Mouse (Mus musculus): Measurements from ENCODE around the gene Mgat3. TPM values are rescaled to one million over a fixed set of nuclear protein-coding genes. Genes with fewer than 3 reads are reported as not detected.
A peak's percentile ranks its signal among the peaks of the same experiment; 100 is the strongest.

The Mgat3 gene
- total RNA-seq, 4 experiments from 2014 or later, result 2.9 to 6.2 (median 4.5) TPM

DNA sequence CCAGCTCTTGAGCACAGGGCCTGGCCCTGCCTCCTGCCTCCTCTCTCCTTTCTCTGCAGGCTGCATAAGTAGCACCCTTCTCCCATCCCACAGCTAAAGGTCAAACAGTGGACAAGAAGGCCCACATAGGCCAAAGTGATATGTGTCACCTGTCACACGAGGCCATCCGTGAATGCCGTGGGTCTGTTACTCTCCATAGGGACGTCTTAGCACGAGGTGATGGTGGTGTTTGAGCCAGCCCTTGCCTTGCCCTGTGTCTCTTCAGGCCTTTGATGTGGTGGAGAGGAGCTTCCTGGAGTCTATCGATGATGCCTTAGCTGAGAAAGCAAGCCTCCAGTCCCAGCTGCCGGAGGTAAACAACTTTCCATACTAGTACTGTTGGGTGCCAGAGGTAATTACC, 24.0 kb upstream of the Mgat3 start:
- no peak for DNase-seq (ENCODE audit: low spot score)

GRCm38 (mm10) chr15:80152663-80153062, 20.9 kb upstream of the Mgat3 start:
- no peak for DNase-seq (ENCODE audit: low spot score)

DNA sequence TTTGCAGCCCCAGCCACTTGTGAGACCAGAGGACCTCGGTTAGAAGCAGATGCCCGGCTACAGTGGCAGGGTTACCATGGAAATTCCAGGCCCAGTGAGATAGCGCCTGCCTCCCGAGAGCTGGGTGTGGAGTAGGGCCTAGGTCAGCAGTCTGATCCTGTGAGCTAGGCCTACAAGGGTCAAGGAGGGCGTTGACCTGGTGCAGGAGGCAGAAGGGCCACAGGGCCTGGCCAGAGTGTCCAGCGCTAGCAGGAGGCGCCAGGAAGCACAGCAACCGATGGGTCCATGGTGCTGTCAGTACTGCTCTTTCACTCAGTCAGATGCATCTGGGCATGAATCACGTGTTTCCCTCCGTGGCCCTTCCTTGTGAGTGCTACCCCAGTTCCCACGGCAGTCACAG, 19.8 kb upstream of the Mgat3 start:
- DNase-seq (ENCODE audit: low spot score), result no peak

DNA sequence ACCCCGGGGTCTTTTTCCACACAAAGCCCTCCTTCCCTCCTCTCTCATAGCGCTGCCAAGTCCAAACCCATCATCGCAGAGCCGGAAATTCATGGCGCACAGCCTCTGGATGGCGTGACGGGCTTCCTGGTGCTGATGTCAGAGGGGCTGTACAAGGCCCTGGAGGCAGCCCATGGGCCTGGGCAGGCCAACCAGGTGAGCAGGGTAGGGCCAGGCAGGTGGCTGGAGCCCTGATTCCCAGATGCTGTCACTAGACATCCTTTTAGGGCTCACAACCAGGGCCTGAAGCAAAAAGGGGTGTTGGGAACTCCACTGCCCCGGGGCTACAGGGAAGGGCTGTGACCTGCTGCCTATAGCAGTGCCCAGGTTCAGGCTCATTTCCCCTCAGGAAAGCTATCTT, 17.8 kb upstream of the Mgat3 start:
- DNase-seq (ENCODE audit: low spot score), result no peak

- DNase-seq (ENCODE audit: low spot score), result no peak
These were observed 16.2 kb upstream of the Mgat3 start for GRCm38 (mm10) chr15:80157197-80157943.

- DNase-seq (ENCODE audit: low spot score), result no peak
These were observed 15.4 kb upstream of the Mgat3 start for GRCm38 (mm10) chr15:80158001-80158706.

DNA sequence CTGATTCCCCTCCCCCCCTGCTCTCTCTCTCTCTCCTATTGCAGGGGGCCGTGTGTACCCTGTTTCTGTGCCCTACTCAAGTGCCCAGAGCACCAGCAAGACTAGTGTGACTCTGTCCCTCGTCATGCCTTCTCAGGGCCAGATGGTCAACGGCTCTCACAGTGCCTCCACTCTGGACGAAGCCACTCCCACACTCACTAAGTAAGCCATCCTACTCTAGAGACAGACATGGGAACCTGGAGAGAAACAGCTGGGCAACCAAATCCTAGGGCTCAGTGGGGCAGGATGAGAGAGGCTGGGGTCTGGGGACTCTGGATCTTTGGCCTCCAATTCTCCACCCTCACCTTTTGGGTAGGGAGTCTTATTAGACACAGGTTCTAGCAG, 14.8 kb upstream of the Mgat3 start:
- no peak for DNase-seq (ENCODE audit: low spot score)

DNA sequence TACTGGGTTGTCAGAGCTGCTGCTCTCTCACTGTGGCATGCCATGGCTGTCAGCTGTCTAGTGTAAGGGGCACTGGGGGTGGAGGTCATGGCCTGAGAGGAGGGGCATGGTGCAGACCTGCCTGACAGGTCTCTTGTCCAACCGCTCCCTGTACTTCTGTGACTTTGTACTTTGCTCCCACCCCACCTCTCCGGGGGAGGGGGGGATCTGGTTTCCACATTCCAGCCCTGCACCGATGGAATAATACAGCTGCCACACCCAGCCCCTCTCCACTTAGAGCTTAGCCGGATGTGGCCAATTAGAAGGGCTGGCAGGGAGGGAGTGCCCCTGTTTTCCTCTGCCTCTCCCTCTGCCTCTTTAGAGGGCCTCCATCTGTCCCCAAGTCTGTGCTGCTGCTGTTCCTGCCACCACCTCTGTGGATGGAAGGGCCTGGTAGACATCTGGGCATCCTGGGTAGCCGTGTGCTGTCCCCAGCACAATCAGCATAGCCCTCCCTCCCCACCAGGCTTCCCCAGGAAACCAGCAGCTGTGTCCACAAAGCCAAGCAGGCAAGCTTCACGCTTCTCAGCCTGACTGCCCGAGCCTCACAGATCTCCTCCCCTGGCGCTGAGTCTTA, 14.1 kb upstream of the Mgat3 start:
- no peak for DNase-seq (ENCODE audit: low spot score)

GRCm38 (mm10) chr15:80160223-80160622, 13.3 kb upstream of the Mgat3 start:
- DNase-seq (ENCODE audit: low spot score), result no peak

DNA sequence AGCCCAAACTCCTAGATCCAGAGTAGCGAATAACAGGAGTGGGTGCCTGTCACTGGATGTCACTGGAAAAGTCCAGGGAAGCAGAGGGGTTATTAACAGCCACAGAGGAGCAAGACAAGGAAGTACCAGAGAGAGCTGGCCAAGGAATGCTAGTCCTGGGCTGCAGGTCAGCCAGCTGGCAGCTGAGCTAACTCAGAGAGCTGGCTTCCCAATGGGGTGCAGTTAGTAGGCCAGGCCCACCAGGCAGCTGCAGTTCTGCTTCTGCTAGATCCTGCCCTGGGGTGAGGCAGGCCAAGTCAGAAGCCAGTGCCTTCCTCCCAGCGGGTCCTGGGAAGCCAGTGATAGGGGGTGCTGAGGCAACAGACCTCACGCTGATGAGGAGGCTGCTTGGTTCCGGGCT, 12.8 kb upstream of the Mgat3 start:
- peak; percentile 37 for DNase-seq (ENCODE audit: low spot score)

DNA sequence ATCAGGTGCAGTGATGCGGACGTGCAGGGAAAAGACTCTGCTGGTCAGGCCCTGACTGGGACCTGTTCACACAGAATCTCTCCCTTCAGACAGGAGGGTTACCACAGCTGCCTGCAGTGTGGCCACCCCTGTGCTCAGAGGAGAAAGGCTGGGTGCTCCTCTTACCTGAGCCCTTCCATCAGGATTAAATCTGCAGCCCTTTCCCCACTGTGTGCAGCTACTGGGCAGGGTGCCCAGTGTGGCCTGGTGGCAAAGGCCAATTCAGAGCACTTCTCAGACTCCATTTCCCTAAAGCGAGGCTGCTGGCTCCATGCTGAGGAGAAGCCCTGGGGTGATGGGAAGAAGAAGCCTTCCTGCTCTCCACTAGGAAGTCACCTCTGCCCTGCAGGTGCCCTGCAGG, 12.3 kb upstream of the Mgat3 start:
- DNase-seq (ENCODE audit: low spot score), result no peak

DNA sequence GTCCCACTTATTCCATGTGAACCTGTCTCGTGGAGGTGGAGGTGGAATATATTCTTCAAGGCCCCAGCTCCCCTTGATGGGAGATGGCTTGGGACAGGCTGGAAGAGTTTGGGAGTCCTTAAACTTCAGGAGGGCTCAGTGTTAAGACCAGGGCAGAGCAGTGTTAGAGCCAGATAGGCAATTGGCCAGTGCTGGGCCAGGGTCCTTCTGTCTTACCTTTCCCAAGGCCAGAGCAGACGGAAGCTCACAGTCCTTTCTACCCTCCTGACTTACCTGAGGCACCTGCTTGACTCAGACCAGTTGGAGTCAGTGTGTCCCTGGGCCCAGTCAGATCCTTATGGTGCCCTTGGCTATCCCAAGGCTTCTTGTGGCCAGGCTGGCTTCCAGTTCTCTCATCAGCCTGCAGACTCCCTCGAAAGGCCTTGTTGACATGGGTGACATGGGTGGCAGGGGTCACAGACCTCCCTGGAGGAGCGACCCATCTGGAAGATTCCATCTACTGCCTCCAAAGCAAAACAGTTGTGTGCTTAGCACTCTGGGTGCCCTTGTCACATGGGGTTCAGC, 11.0 kb upstream of the Mgat3 start:
- no peak for DNase-seq (ENCODE audit: low spot score)

DNA sequence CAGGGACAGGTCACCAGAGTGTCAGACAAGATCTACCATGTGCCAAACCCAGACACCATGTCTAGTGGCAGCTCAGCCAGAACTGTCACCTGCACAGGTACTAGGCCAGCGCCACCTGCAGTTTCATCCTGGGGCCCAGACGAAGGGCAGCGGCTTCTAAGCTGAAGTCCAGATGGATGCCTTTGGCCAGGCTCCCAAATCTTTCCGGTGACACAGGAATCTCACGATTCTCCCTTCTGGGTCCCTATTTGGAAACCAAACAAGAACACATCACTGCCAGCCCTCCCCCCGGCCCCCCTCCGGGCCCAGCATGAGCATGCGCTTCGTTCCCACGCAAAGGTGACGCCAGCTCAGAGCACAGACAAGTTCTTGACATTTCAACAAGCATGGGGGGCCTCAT, 10.2 kb upstream of the Mgat3 start:
- no peak for DNase-seq (ENCODE audit: low spot score)

DNA sequence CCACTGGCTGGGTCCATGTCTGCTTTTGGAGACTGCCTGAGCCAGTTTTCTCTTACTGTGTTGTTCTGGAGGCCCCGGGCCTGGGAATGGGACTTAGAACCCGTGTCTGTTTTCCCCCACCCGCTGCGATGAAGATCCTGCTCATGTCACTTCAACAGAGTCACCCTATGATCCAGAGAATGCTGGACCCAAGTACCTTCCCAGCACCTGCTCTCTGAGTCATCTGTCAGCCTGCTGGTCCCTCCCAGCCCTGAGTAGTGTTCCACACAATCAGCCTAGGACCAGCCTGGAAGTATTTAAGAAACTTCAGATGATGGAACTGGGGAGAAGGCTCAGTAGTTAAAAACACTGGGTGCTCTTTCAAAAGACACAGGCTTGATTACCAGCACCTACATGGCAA, 9.8 kb upstream of the Mgat3 start:
- no peak for DNase-seq (ENCODE audit: low spot score)

DNA sequence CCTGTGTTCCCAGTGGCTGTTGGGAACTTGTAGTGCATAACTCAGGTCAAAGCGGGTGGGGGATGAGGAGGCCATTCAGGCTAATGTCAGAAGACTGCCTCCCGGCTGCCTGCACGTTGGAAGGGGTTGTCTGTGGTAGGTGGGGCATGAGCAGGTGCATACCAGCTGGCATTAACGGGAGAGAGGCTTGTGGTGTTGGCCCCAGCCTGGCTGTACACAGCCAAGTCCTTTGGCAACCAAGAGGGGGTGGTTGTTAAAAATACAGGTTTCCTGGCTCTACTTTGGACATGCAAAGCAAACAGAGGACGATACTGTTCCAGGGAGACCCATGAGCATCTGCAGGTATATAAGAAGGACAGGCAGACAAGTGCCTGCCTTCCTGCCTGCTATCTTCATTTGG, 8.1 kb upstream of the Mgat3 start:
- DNase-seq (ENCODE audit: low spot score), result no peak

DNA sequence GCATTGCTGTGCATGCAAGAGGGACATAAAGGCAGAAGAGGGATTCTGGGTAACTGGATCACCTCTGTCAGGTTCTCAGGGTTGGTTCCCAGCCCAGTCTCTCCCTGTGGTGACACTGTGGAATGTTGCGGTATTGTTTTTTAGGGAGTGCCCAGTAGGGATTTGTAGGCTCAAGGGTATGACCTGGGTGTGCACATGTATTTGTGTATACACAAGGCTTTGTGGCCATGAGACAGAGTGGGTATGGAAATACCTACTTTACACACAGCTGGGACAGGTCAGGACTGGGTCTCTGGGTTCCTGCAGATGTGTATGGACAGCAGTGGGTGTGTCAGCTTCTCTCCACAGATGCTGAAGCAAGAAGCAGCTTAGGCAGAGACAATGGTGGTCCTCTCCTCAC, 4.0 kb upstream of the Mgat3 start:
- DNase-seq (ENCODE audit: low spot score), result no peak

- no peak for DNase-seq (ENCODE audit: low spot score)
These were observed 3.2 kb upstream of the Mgat3 start for GRCm38 (mm10) chr15:80170357-80170756.

DNA sequence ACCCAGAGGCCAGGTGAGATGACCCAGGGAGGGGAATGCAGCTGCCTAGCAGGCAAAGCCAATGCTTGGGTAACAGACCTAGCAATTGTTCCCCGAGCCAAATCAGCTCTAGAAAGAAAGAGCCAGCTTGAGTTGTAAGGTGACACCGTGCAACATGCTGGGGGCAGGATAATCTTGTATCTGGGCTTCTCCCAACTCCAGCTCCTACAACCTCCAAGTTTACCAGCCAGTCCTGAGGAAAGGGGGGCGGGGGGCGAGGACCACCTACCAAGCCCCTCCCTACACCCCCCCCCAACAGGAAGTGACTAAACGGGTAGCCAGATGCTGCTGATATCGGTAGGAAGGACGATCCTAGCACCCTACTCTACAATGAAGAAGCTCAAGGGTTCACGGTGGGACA, 2.2 kb upstream of the Mgat3 start:
- DNase-seq (ENCODE audit: low spot score), result no peak

DNA sequence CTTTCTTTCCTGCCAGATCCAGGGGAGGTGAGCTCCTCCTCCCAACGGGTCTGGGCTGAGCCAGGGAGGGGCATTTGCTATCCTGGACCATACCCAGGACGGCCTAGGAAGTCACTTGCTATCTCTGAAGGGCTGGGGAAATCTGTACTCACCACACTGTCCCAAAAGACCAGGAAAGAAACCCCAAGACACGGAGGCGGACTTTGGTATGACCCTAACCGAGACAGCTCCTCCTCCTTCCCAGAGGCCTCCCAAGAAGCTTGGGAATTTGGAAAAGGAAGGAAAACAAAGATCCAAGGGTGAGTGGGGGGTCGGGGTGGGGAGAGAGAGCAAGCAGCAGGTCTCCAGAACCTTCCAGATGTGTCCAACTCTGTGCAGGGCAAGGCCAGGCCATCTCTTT, 1.7 kb upstream of the Mgat3 start:
- no peak for DNase-seq (ENCODE audit: low spot score)

DNA sequence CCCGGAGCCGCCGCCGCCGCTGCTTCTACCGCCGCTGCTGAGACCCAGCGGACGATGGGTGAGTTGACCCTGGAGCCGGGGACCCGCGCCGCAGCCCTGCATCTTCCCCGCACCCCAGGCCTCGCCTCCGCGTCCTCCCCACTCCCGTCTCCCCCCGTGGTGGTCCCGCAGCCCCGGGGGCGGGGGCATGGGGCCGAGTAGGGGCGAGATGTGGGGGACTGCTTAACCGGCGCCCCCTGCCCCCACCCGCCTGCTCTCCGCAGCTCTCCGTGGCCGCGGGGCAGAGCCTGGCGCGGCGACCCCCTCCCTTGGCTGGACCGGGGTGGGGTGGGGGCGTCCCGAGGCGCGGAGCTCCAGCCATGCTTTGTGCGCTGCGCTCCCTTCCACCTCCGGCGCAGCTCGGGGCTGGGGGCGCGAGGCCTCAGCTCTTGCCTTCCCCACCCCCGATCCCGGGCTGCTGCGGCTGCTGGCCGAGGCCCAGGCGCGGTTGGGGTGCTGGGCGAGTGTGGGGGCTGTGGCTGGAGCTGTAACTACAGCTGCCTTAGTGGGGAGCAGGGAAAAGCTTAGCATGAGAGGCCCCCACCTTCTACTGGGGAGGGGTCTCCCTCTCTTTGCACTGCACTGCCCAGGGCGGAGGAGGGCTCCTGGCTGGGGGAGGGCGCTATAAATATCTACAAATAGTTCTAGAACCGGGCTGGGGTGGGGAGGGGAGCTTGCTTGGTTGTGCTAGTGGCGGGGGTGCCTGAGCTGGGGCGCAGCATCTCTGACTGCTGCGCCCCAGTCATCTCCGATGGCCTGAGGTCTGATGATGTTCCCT, 468 bp downstream of the Mgat3 start:
- DNase-seq (ENCODE audit: low spot score), result no peak

DNA sequence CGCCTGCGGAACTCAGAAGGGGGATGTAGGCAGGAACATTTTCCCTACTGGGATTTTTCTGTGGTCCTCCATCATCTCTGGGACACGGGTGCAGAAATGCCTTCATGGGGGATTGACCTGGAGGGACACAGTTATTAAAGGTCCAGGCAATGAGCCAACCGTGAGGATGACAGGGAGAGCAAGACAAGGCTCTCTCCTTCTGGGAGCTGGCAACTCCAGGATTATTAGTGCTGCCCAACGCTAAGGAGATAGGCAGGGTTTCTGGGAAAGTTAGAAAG, 1.0 kb downstream of the Mgat3 start:
- no peak for DNase-seq (ENCODE audit: low spot score)

- no peak for DNase-seq (ENCODE audit: low spot score)
These were observed 1.8 kb downstream of the Mgat3 start for GRCm38 (mm10) chr15:80175316-80175715.

Measured in heart, adult 8-10 months (tissue).